Mouse (Mus musculus) megakaryocyte, embryonic 14.5 days (primary cell): ENCODE measurements around the gene Ahdc1.

Source experiments
- FLI1 ChIP-seq: IDR thresholded peaks from 2 replicates; pipeline ENCODE4 v1.6.1; 2012; ENCODE audit warnings: low read length, inconsistent platforms, mixed read lengths
- GATA1 ChIP-seq: IDR thresholded peaks from 3 replicates; pipeline ENCODE4 v1.6.1; 2012; ENCODE audit warnings: mixed read lengths, low read length, inconsistent platforms, borderline replicate concordance

- TF ChIP-seq FLI1: no peak
- no peak for TF ChIP-seq GATA1
Measured at GRCm38 (mm10) chr4:133127079-133127478, 116.0 kb downstream of the Ahdc1 start.
